Mouse (Mus musculus): ENCODE results near the gene Metrnl. TPM values are rescaled to one million over a fixed set of nuclear protein-coding genes. Genes with fewer than 3 reads are reported as not detected.

Gene Metrnl
- polyA plus RNA-seq, 1 experiment from 2014 or later = 14.1 TPM

DNA sequence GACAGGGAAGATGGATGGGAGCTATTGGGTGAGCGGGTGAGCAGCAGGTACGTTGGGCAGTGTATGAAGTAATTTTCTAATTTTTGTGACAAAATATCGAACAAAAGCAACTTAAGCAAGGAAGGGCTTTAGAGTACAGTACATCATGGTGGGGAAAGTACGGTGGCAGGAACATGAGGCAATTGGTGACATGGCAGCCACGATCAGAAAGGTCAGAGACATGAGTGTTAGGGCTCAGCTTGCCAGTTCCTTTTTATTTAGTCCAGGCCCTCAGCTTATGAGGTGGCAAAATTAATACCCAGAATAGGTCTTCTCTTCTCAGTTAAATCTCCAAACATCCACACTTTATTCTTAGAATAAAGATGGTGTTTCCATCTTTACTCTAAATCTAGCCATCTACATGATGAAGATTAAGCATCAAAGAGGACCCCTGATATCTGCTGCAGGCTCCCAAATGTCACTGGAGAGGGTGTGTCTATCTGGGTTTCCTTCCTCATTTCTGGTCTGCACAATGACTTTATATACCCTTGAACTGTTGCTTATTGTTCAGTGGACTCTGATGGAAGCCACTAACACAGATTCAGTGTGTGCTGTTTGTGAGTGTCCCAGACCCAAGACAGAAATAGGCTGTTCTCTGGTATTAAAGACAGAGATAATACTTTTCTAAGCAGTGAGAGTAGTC lies 46.8 kb downstream of the Metrnl start:
- H3K27me3 ChIP-seq (replicated peaks) = no peaks in the 10 kb centered on the region
- ATAC-seq (replicated peaks) = no peak
- no peak overlapping the region for H3K27ac ChIP-seq
- no peak overlapping the region for H3K9ac ChIP-seq
- H3K4me3 ChIP-seq = no peak overlapping the region
- H3K4me1 ChIP-seq = no peaks in the 10 kb centered on the region
- WGBS = 91% methylated on average over 5 of the region's 5 CpGs
- no peaks in the 10 kb centered on the region for H3K9me3 ChIP-seq
- no peaks in the 10 kb centered on the region for H3K36me3 ChIP-seq (replicated peaks)
- no peak overlapping the region for H3K4me2 ChIP-seq

Other genes with a start within 250 kb of the Metrnl start
- gene Tbcd, start 249.6 kb upstream of the Metrnl start, polyA plus RNA-seq (2015; fragmentation: Nextera tagmentation; extraction: Ambion mirVana) = 61.8 and 64.8 TPM in 2 replicates
- gene Zfp750, start 182.2 kb upstream of the Metrnl start, polyA plus RNA-seq (2015; fragmentation: Nextera tagmentation; extraction: Ambion mirVana) = 0.51 and 0.84 TPM in 2 replicates
- gene B3gntl1, start 28.4 kb upstream of the Metrnl start, polyA plus RNA-seq (2015; fragmentation: Nextera tagmentation; extraction: Ambion mirVana) = 7.3 and 8.2 TPM in 2 replicates
- not detected in 2 replicates for gene Ptchd3, start 128.7 kb downstream of the Metrnl start, polyA plus RNA-seq (2015; fragmentation: Nextera tagmentation; extraction: Ambion mirVana)